Mouse (Mus musculus): ENCODE results near the gene Stard7. TPM values are rescaled to one million over a fixed set of nuclear protein-coding genes. Genes with fewer than 3 reads are reported as not detected.
"Not testable (repeated sequence)": the region's sequence is repeated elsewhere in the genome, so short reads cannot be mapped to it uniquely, and the experiment has no call there.

The Stard7 gene
- total and polyA plus RNA-seq, 2 experiments from 2014 or later, result 110 to 178 TPM

DNA sequence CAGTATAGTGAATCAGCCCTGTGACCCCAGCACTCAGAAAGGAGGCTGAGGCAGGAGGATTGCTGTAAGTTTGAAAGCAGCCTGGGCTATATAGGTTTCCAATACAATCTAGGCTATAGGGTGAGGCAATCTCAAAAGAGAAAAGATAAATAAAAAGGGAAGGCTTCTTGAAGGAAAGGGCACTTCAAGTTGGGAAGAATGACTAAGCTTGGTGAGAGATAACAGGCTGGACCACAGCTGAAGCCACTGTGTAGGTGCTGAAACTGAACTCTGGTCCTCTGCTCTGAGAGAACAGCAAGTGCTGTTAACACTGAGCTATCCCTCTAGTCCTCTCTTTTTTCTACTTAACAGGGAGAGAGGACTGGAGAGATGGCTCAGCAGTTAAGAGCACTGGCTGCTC lies 7.5 kb upstream of the Stard7 start:
- no peaks in the 10 kb centered on the region for H3K4me1 ChIP-seq (ENCODE audit: insufficient read depth)
- no peak overlapping the region for H3K4me2 ChIP-seq (ENCODE audit: low read depth)
- no peak overlapping the region for H3K9ac ChIP-seq
- no peak for DNase-seq
- no peak for ATAC-seq
- H3K27me3 ChIP-seq (ENCODE audit: insufficient read depth, low read length), result no peaks in the 10 kb centered on the region
- H3K27ac ChIP-seq (ENCODE audit: low read depth, low read length), result no peak overlapping the region
- TF ChIP-seq CTCF (IDR thresholded peaks at IDR 0.05; ENCODE audit: low read depth), result no peak
- H3K9me3 ChIP-seq (ENCODE audit: low read length), result no peaks in the 10 kb centered on the region
- H3K36me3 ChIP-seq (ENCODE audit: insufficient read depth), result peaks cover 27% of the 10 kb centered on the region
- no peak overlapping the region for H3K4me3 ChIP-seq (ENCODE audit: low read depth, low read length)

DNA sequence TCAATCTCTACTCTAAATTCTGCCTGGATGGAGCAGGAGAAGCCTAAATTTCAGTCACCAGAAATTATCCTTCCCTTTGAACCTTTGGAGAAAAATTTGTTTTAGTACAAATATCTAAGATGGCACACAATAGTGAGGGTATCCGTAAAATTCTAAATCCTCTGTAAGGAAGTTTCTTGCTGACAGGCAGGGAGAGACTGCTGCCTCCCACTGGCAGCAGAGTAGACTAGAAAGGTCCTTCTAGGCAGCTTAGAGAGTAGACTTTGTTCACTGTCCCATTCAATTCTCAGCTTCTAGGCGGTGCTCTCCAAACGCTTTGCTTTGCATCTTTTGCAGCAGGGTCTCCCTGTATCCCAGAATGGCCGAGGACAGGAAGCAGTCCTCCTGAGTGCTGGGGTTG lies 2.2 kb upstream of the Stard7 start:
- Histone ChIP-seq H3K9me3 (ENCODE audit: low read length) (no peaks in the 10 kb centered on the region), H3K27me3 (ENCODE audit: insufficient read depth, low read length) (no peaks in the 10 kb centered on the region), H3K4me3 (ENCODE audit: low read depth, low read length) (no peak overlapping the region), H3K27ac (ENCODE audit: low read depth, low read length) (no peak overlapping the region), H3K4me2 (ENCODE audit: low read depth) (no peak overlapping the region), H3K9ac (no peak overlapping the region), H3K4me1 (ENCODE audit: insufficient read depth) (0 out of 2 replicates have a peak, but pooled peaks cover 2% of the 10 kb centered on the region), H3K36me3 (ENCODE audit: insufficient read depth) (no peaks in the 10 kb centered on the region)
- peak; percentile 33; the same call in 1 of the 2 replicates for TF ChIP-seq CTCF (IDR thresholded peaks at IDR 0.05; ENCODE audit: low read depth)
- ATAC-seq, result no peak
- WGBS, result 35% methylated on average over 4 of the region's 4 CpGs
- no peak for DNase-seq

DNA sequence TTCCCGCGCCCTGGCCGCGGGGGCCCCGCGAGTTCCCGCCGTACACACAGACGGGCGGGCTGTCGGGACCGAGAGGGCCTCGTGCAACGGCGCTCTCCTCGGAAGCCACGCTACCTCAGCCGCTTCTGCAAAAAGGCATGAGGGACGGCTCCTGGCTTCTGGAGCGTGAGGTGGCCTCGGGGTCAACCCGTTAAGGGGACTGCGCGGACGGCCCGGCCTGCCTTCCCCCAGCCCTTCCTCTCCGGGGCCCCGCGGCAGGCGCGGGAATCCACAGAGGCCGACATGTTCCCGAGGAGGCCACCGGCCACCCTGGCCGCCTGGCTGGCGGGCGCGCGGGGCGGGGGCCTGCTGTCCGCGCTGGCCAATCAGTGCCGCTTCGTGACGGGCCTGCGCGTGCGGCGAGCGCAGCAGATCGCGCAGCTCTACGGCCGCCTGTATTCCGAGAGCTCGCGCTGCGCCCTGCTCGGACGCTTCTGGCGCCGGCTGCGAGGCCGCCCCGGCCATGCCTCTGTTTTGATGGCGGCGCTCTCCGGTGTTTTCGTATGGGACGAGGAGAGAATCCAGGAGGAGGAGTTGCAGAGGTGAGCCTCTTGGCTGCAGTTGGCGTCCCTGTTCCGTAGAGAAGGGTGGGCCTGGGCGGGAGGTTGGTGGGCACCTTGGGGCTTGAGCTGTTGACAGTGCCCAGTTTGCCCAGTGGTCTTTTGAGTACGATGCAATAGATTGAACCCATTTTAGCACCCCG lies 453 bp downstream of the Stard7 start:
- DNase-seq (peak; percentile 90), ATAC-seq (peak; percentile 92)
- TF ChIP-seq CTCF (IDR thresholded peaks at IDR 0.05; ENCODE audit: low read depth), result no peak
- Histone ChIP-seq H3K27ac (ENCODE audit: low read depth, low read length) (peak overlapping the region; percentile 97), H3K4me2 (ENCODE audit: low read depth) (peak overlapping the region; percentile 73), H3K27me3 (ENCODE audit: insufficient read depth, low read length) (no peaks in the 10 kb centered on the region), H3K9me3 (ENCODE audit: low read length) (no peaks in the 10 kb centered on the region), H3K36me3 (ENCODE audit: insufficient read depth) (no peaks in the 10 kb centered on the region), H3K4me3 (ENCODE audit: low read depth, low read length) (peak overlapping the region; percentile 96), H3K4me1 (ENCODE audit: insufficient read depth) (0 out of 2 replicates have a peak, but pooled peaks cover 3% of the 10 kb centered on the region), H3K9ac (peak overlapping the region; percentile 88)
- 3% methylated on average over 75 of the region's 75 CpGs for WGBS

DNA sequence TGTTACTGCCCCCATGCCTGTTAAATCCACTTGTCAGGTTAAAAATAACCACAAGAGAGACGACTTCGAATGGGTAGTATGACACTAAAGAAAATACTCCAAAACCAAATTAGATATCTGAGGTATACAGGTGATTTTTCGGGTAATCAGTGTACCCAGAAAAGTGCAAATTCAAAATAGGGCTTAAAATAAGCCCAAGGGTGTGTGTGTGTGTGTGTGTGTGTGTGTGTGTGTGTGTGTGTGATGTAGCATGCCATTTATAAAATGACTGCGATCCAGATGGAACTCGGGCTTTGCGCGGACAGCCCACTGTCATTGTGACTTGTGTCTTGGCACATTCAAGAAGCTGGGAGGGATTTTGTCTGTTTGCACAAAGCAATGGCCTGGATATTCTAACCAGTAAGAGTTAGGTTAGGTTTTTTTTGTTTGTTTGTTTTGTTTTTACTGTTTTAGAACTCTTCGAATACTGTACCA lies 1.1 kb downstream of the Stard7 start:
- peak overlapping the region; percentile 96 for H3K4me3 ChIP-seq (ENCODE audit: low read depth, low read length)
- 7% methylated on average over 8 of the region's 8 CpGs for WGBS
- no peak for ATAC-seq

DNA sequence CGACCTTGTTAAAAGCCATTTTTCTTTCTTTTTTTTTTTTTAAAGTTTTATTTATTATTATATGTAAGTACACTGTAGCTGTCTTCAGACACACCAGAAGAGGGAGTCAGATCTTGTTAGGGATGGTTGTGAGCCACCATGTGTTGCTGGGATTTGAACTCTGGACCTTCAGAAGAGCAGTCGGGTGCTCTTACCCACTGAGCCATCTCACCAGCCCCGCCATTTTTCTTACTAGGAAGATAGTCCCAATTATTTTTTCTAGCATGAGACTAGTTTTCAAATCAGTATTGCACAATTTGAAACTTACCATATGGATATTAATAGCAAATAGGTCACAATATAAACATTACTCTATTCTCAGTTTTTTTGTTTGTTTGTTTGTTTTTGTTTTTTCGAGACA lies 2.0 kb downstream of the Stard7 start:
- H3K4me1 ChIP-seq (ENCODE audit: insufficient read depth); DNase-seq; H3K9ac ChIP-seq; H3K4me3 ChIP-seq (ENCODE audit: low read depth, low read length); H3K36me3 ChIP-seq (ENCODE audit: insufficient read depth); H3K9me3 ChIP-seq (ENCODE audit: low read length); H3K27ac ChIP-seq (ENCODE audit: low read depth, low read length); ATAC-seq; H3K4me2 ChIP-seq (ENCODE audit: low read depth); H3K27me3 ChIP-seq (ENCODE audit: insufficient read depth, low read length): not testable (repeated sequence)
- 94% methylated on average over 4 of the region's 4 CpGs for WGBS

More for the DNA sequence above, 1.1 kb downstream of the Stard7 start:
- no peak for TF ChIP-seq CTCF (IDR thresholded peaks at IDR 0.05; ENCODE audit: low read depth)
- Histone ChIP-seq H3K36me3 (ENCODE audit: insufficient read depth) (no peaks in the 10 kb centered on the region), H3K4me1 (ENCODE audit: insufficient read depth) (0 out of 2 replicates have a peak, but pooled peaks cover 3% of the 10 kb centered on the region), H3K27me3 (ENCODE audit: insufficient read depth, low read length) (no peaks in the 10 kb centered on the region), H3K4me2 (ENCODE audit: low read depth) (peak overlapping the region; percentile 73), H3K9ac (peak overlapping the region; percentile 88), H3K27ac (ENCODE audit: low read depth, low read length) (peak overlapping the region; percentile 97), H3K9me3 (ENCODE audit: low read length) (no peaks in the 10 kb centered on the region)
- peak; percentile 20 for DNase-seq

DNA sequence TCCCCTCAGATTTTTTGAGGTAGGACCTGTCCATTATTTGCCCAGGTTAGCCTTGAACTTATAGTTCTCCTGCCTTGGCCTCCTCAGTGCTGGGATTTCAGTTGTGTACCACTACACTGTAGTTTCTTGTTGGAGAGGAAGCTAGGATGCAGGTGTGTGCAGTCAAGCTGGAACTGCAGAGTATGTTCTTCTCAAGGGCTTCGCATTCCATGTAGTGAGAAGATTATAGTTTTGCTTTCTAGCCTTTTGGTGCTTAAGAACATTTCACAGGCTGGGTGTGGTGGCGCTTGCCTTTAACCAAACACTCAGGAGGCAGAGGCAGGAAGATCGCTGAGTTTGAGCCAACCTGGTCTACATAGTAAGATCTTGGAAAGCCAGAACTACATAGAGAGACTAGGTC lies 2.8 kb downstream of the Stard7 start:
- DNase-seq, result no peak
- over 99% methylated on average over 3 of the region's 3 CpGs for WGBS
- Histone ChIP-seq H3K27ac (ENCODE audit: low read depth, low read length) (no peak overlapping the region), H3K9ac (no peak overlapping the region), H3K4me2 (ENCODE audit: low read depth) (no peak overlapping the region), H3K36me3 (ENCODE audit: insufficient read depth) (no peaks in the 10 kb centered on the region), H3K4me3 (ENCODE audit: low read depth, low read length) (no peak overlapping the region), H3K9me3 (ENCODE audit: low read length) (no peaks in the 10 kb centered on the region), H3K4me1 (ENCODE audit: insufficient read depth) (0 out of 2 replicates have a peak, but pooled peaks cover 3% of the 10 kb centered on the region), H3K27me3 (ENCODE audit: insufficient read depth, low read length) (no peaks in the 10 kb centered on the region)
- TF ChIP-seq CTCF (IDR thresholded peaks at IDR 0.05; ENCODE audit: low read depth), result no peak
- no peak for ATAC-seq

DNA sequence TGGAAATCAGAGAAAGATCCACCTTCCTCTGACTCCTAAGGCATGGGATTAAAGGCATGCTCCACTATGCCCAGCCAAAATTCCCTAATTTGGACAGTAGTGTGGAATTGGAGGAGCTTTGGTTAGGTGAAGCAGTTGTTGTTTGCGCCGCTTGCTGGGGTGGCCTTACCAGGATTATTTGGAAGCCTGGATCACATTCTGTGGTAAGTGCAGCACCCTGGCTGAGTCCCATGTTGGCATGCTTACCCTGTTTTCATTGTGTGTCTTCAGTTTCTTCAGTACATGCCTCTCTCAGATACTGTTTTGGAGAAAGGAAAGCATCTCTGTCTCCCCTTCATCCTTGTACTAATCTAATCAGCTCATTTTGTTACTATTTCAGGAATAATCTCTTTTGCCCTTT lies 4.6 kb downstream of the Stard7 start:
- ATAC-seq, result no peak
- Histone ChIP-seq H3K27me3 (ENCODE audit: insufficient read depth, low read length) (no peaks in the 10 kb centered on the region), H3K36me3 (ENCODE audit: insufficient read depth) (no peaks in the 10 kb centered on the region), H3K9me3 (ENCODE audit: low read length) (no peaks in the 10 kb centered on the region), H3K27ac (ENCODE audit: low read depth, low read length) (no peak overlapping the region), H3K9ac (no peak overlapping the region), H3K4me1 (ENCODE audit: insufficient read depth) (0 out of 2 replicates have a peak, but pooled peaks cover 3% of the 10 kb centered on the region), H3K4me3 (ENCODE audit: low read depth, low read length) (no peak overlapping the region), H3K4me2 (ENCODE audit: low read depth) (no peak overlapping the region)
- TF ChIP-seq CTCF (IDR thresholded peaks at IDR 0.05; ENCODE audit: low read depth), result no peak
- DNase-seq, result no peak
- WGBS, result 69% methylated on average over 2 of the region's 2 CpGs
